Mouse (Mus musculus): ENCODE measurements around the gene Oxsr1. TPM values are rescaled to one million over a fixed set of nuclear protein-coding genes. Genes with fewer than 3 reads are reported as not detected.
"Not testable (repeated sequence)": the region's sequence is repeated elsewhere in the genome, so short reads cannot be mapped to it uniquely, and the experiment has no call there.

Gene Oxsr1
- polyA plus RNA-seq, 1 experiment from 2014 or later: 41.7 TPM

GRCm38 (mm10) chr9:119231552-119231951 lies 90.7 kb downstream of the Oxsr1 start:
- CTCF ChIA-PET: no interaction called here
- no peaks in the 10 kb centered on the region for H3K27me3 ChIP-seq
- no peak for DNase-seq (ENCODE audit: low read depth, low spot score)
- in situ Hi-C loops (cut with MboI; ENCODE audit: low pct_unique_long_range_greater_than_20kb): no loop called here
- TF ChIP-seq CTCF (IDR thresholded peaks at IDR 0.05): no peak
- POLR2A ChIA-PET: no interaction called here
- no peak for ATAC-seq

DNA sequence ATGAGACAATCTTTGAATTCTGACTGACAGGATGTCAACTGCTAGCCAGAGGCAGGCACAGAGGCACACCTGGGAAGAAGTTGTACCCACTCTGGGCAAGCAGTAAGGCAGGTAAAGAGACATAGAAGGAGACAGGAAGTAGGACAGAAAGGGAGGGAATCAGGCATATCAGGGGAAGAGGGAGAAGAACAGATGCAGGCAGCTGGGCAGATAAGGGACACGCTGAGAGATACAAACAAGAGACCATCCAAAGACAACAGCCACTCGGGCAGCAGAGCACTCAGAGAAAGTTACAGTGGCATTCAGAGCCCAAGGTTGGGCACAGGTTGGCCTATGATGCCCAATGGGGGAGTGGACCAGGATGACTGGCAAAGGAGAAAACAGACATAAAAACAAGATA lies 91.4 kb downstream of the Oxsr1 start:
- no peaks in the 10 kb centered on the region for H3K27me3 ChIP-seq
- no peak for TF ChIP-seq CTCF (IDR thresholded peaks at IDR 0.05)
- DNase-seq (ENCODE audit: low read depth, low spot score): no peak
- no peak for ATAC-seq
- ChIA-PET POLR2A (no interaction called here), CTCF (no interaction called here)
- in situ Hi-C loops (cut with MboI; ENCODE audit: low pct_unique_long_range_greater_than_20kb): no loop called here

GRCm38 (mm10) chr9:119220249-119220648 lies 102.0 kb downstream of the Oxsr1 start:
- ChIA-PET CTCF (no interaction called here), POLR2A (no interaction called here)
- in situ Hi-C loops (cut with MboI; ENCODE audit: low pct_unique_long_range_greater_than_20kb): no loop called here
- H3K27me3 ChIP-seq: no peaks in the 10 kb centered on the region
- ATAC-seq: no peak
- DNase-seq (ENCODE audit: low read depth, low spot score): no peak
- no peak for TF ChIP-seq CTCF (IDR thresholded peaks at IDR 0.05)

DNA sequence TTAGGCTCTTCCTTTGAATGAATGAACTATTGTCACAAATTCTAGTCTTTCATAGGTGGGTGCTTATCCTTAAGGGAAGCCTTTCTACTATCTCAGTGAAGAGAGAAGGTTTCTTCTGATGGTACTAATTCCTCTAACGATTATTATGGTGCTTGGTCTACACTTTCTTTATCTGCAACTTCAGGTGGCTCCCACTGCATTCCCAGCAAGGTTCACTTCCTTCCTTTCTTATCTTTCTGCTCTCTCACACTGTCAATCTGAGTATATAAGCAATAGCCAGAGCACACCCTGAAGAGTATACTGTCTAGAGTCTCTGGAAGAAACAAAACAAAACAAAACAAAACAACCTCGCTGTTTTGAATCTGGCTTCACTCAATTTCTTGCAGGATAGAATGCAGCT lies 102.6 kb downstream of the Oxsr1 start:
- ATAC-seq (no peak), DNase-seq (ENCODE audit: low read depth, low spot score) (no peak)
- CTCF ChIA-PET: no interaction called here
- TF ChIP-seq CTCF (IDR thresholded peaks at IDR 0.05): no peak
- no peaks in the 10 kb centered on the region for H3K27me3 ChIP-seq
- POLR2A ChIA-PET: no interaction called here
- in situ Hi-C loops (cut with MboI; ENCODE audit: low pct_unique_long_range_greater_than_20kb): no loop called here

DNA sequence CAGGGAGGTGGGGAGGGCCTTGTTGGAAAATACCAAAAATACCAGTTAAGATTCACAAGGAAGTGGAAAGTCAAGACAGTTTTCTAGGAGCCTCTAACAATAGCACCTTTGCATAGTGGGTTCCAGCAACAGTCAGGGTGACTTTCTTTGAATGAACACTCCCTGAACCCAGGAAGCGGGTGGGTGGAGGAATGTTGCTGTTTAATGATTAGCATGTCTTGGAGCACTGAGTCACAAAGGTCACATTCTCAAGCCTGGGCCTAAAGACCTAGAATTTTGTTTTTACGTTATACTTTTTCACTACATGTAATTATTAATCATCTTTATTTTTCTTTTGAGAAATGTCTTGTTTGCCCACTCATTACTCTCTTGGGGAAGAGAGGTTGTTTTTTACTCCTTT lies 106.9 kb downstream of the Oxsr1 start:
- POLR2A ChIA-PET; H3K27me3 ChIP-seq; DNase-seq (ENCODE audit: low read depth, low spot score); ATAC-seq; in situ Hi-C loops (cut with MboI; ENCODE audit: low pct_unique_long_range_greater_than_20kb); CTCF ChIA-PET: not testable (repeated sequence)

- DNase-seq (ENCODE audit: low read depth, low spot score) (no peak), ATAC-seq (no peak)
- no peak for TF ChIP-seq CTCF (IDR thresholded peaks at IDR 0.05)
- no peaks in the 10 kb centered on the region for H3K27me3 ChIP-seq
- ChIA-PET CTCF (no interaction called here), POLR2A (no interaction called here)
- in situ Hi-C loops (cut with MboI; ENCODE audit: low pct_unique_long_range_greater_than_20kb): no loop called here
Measured at GRCm38 (mm10) chr9:119214601-119215000, 107.6 kb downstream of the Oxsr1 start.

GRCm38 (mm10) chr9:119212996-119213395 lies 109.2 kb downstream of the Oxsr1 start:
- no peaks in the 10 kb centered on the region for H3K27me3 ChIP-seq
- DNase-seq (ENCODE audit: low read depth, low spot score): no peak
- CTCF ChIA-PET: no interaction called here
- TF ChIP-seq CTCF (IDR thresholded peaks at IDR 0.05): no peak
- POLR2A ChIA-PET: no interaction called here
- in situ Hi-C loops (cut with MboI; ENCODE audit: low pct_unique_long_range_greater_than_20kb): no loop called here
- ATAC-seq: no peak

DNA sequence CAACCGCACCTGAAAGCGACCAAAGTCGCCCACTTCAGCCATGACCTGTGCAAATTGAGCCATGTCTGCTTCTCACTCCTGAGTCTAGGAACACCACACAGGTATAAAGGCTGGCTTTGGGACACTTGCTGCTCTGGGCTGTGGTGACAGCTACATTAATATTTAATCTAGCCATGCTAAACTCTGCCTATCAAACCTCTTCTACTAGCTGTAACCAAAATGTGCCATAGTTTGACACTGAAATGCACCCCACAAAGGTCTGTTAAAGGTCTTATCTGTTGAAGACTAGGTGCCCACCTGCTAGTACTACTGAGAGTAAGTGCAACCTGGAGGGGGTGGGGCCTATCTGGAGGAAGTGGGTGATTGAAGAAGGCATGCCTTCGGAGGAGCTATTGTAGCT lies 113.2 kb downstream of the Oxsr1 start, which contains the start of gene Slc22a13:
Slc22a13 (minus strand) TSS at position 101 of the 400 bp plus-strand sequence.
- ATAC-seq: no peak
- ChIA-PET CTCF (no interaction called here), POLR2A (no interaction called here)
- no peak for TF ChIP-seq CTCF (IDR thresholded peaks at IDR 0.05)
- no peaks in the 10 kb centered on the region for H3K27me3 ChIP-seq
- in situ Hi-C loops (cut with MboI; ENCODE audit: low pct_unique_long_range_greater_than_20kb): no loop called here
- no peak for DNase-seq (ENCODE audit: low read depth, low spot score)

GRCm38 (mm10) chr9:119207113-119207512 lies 115.1 kb downstream of the Oxsr1 start:
- in situ Hi-C loops (cut with MboI; ENCODE audit: low pct_unique_long_range_greater_than_20kb): no loop called here
- ChIA-PET POLR2A (no interaction called here), CTCF (no interaction called here)
- DNase-seq (ENCODE audit: low read depth, low spot score): no peak
- ATAC-seq: no peak
- no peak for TF ChIP-seq CTCF (IDR thresholded peaks at IDR 0.05)
- no peaks in the 10 kb centered on the region for H3K27me3 ChIP-seq

DNA sequence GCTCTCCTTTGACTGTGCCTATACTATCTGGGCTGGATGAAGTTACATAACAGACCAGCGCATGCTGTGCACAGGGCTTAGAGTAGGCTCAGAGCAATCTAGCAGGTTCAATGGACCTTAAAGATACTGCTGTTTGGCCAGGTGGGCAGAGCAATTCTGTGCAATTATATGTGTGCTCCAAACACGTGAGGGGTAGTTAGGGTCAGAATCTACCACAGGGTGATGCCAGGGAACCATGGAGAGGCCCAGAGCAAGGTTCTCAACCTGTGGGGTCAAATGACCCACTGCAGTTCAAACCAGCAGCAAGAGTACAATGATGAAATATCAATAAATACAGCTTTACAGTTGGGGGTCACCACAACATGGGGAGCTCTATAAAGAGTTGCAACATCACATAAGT lies 115.6 kb downstream of the Oxsr1 start:
- no peak for DNase-seq (ENCODE audit: low read depth, low spot score)
- no peaks in the 10 kb centered on the region for H3K27me3 ChIP-seq
- TF ChIP-seq CTCF (IDR thresholded peaks at IDR 0.05): no peak
- ATAC-seq: no peak
- in situ Hi-C loops (cut with MboI; ENCODE audit: low pct_unique_long_range_greater_than_20kb): no loop called here
- ChIA-PET CTCF (interaction anchor here (1.4 kb wide), 1 partner anchor 94 kb away, joined by 3 read pairs; no protein-coding TSS in a partner anchor), POLR2A (no interaction called here)

- ChIA-PET CTCF (interaction anchor here (1.4 kb wide), 1 partner anchor 94 kb away, joined by 3 read pairs; no protein-coding TSS in a partner anchor), POLR2A (no interaction called here)
- no peak for DNase-seq (ENCODE audit: low read depth, low spot score)
- TF ChIP-seq CTCF (IDR thresholded peaks at IDR 0.05): no peak
- in situ Hi-C loops (cut with MboI; ENCODE audit: low pct_unique_long_range_greater_than_20kb): no loop called here
- H3K27me3 ChIP-seq: no peaks in the 10 kb centered on the region
- no peak for ATAC-seq
Measured at GRCm38 (mm10) chr9:119205756-119206155, 116.5 kb downstream of the Oxsr1 start.

DNA sequence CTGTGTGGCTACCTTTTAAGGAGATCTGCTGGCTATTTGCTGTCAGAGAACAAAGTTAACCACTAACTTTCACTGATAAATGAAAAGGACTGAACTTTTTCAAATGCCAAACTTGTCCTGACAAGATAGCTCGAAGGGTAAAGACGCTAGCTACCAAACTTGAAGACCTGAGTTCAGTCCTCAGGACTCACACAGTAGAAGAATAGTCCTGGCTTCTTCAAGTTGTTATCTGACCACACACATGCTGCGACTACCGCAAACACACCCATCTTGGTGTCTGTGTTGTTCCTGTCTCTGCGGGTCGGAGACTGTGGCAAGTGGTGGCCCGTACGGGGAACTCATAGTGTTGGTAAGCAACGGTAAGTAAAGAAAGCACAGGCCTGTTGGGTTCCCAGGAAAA lies 118.6 kb downstream of the Oxsr1 start:
- in situ Hi-C loops (cut with MboI; ENCODE audit: low pct_unique_long_range_greater_than_20kb): no loop called here
- no peak for DNase-seq (ENCODE audit: low read depth, low spot score)
- POLR2A ChIA-PET: no interaction called here
- CTCF ChIA-PET: no interaction called here
- no peak for ATAC-seq
- TF ChIP-seq CTCF (IDR thresholded peaks at IDR 0.05): no peak
- no peaks in the 10 kb centered on the region for H3K27me3 ChIP-seq
